Mouse (Mus musculus): Measurements from ENCODE around the gene Hist2h3b. TPM values are rescaled to one million over a fixed set of nuclear protein-coding genes. Genes with fewer than 3 reads are reported as not detected.

Gene Hist2h3b
- polyA plus RNA-seq, 1 experiment from 2014 or later = 28.3 TPM

Small RNA genes within 50 kb of the gene (microRNA-seq; reads per million reads assigned to microRNA genes)
- not detected for gene Gm44492
- gene Gm47311 = not detected
- not detected for gene Gm47313

Other genes starting within 250 kb of the Hist2h3b start
- gene Vps45, start 210.2 kb upstream of the Hist2h3b start, polyA plus RNA-seq (2015; fragmentation: Nextera tagmentation; extraction: Ambion mirVana) = 33.6 and 34.9 TPM in 2 replicates
- 14.9 and 17.2 TPM in 2 replicates for gene Otud7b, start 164.1 kb upstream of the Hist2h3b start, polyA plus RNA-seq (2015; fragmentation: Nextera tagmentation; extraction: Ambion mirVana)
- gene Mtmr11, start 106.7 kb upstream of the Hist2h3b start, polyA plus RNA-seq (2015; fragmentation: Nextera tagmentation; extraction: Ambion mirVana) = 6.4 and 7.2 TPM in 2 replicates
- gene Sf3b4, start 96.3 kb upstream of the Hist2h3b start, polyA plus RNA-seq (2015; fragmentation: Nextera tagmentation; extraction: Ambion mirVana) = 97.7 and 98.6 TPM in 2 replicates
- 13.5 and 14.0 TPM in 2 replicates for gene Sv2a, start 87.5 kb upstream of the Hist2h3b start, polyA plus RNA-seq (2015; fragmentation: Nextera tagmentation; extraction: Ambion mirVana)
- gene Bola1, start 48.9 kb upstream of the Hist2h3b start, polyA plus RNA-seq (2015; fragmentation: Nextera tagmentation; extraction: Ambion mirVana) = 42.5 and 46.7 TPM in 2 replicates
- gene Hist2h2ab, start 48.8 kb upstream of the Hist2h3b start, polyA plus RNA-seq (2015; fragmentation: Nextera tagmentation; extraction: Ambion mirVana) = not detected in 2 replicates
- gene Hist2h2ac, start 47.8 kb upstream of the Hist2h3b start, polyA plus RNA-seq (2015; fragmentation: Nextera tagmentation; extraction: Ambion mirVana) = 4.5 and 5.0 TPM in 2 replicates
- gene Hist2h2be, start 47.5 kb upstream of the Hist2h3b start, polyA plus RNA-seq (2015; fragmentation: Nextera tagmentation; extraction: Ambion mirVana) = 3.6 and 5.0 TPM in 2 replicates
- 3.0 and 4.3 TPM in 2 replicates for gene Hist2h3c2, start 29.5 kb upstream of the Hist2h3b start, polyA plus RNA-seq (2015; fragmentation: Nextera tagmentation; extraction: Ambion mirVana)
- gene Hist2h2aa2, start 28.4 kb upstream of the Hist2h3b start, polyA plus RNA-seq (2015; fragmentation: Nextera tagmentation; extraction: Ambion mirVana) = 34.7 and 49.3 TPM in 2 replicates
- gene Hist2h2aa1, start 23.2 kb upstream of the Hist2h3b start, polyA plus RNA-seq (2015; fragmentation: Nextera tagmentation; extraction: Ambion mirVana) = 10.6 and 16.1 TPM in 2 replicates
- gene Hist2h3c1, start 22.0 kb upstream of the Hist2h3b start, polyA plus RNA-seq (2015; fragmentation: Nextera tagmentation; extraction: Ambion mirVana) = 0.24 and 0.46 TPM in 2 replicates
- gene Hist2h4, start 5.3 kb upstream of the Hist2h3b start, polyA plus RNA-seq (2015; fragmentation: Nextera tagmentation; extraction: Ambion mirVana) = 3.9 and 5.4 TPM in 2 replicates
- 3.3 and 5.9 TPM in 2 replicates for gene Hist2h2bb, start 1.1 kb downstream of the Hist2h3b start, polyA plus RNA-seq (2015; fragmentation: Nextera tagmentation; extraction: Ambion mirVana)
- 1.3 and 1.5 TPM in 2 replicates for gene Fcgr1, start 25.3 kb downstream of the Hist2h3b start, polyA plus RNA-seq (2015; fragmentation: Nextera tagmentation; extraction: Ambion mirVana)
- 0.68 and 0.78 TPM in 2 replicates for gene BC107364, start 183.7 kb downstream of the Hist2h3b start, polyA plus RNA-seq (2015; fragmentation: Nextera tagmentation; extraction: Ambion mirVana)

Measured in heart, embryonic 13.5 days (tissue).